Mouse (Mus musculus) layer of hippocampus, adult 18-20 months (tissue): ENCODE data around the gene Mpv17l. TPM values are rescaled to one million over a fixed set of nuclear protein-coding genes. Genes with fewer than 3 reads are reported as not detected.
"Not testable (repeated sequence)": the region's sequence is repeated elsewhere in the genome, so short reads cannot be mapped to it uniquely, and the experiment has no call there.

Experiments used
- DNase-seq, 2 experiments: peaks; one replicate each; pipeline ENCODE4 v3.0.0; 2022; ENCODE audit warnings: low spot score in 2 of 2
- long read RNA-seq: library from polyadenylated mRNA; stranded (forward); transcript quantifications from one replicate; pipeline ENCODE4 v2.0.0, GENCODE M21; 2021
- total RNA-seq, 2 experiments: library from RNA; stranded (reverse); gene quantifications; 2 replicates each; pipeline ENCODE4 v1.2.3; 2021

Gene Mpv17l
- total RNA-seq = 10 to 100 TPM; 74.1 to 75.9 TPM
- long read RNA-seq, transcript Mpv17l-204 (4 exons, 2,155 nt) = minor isoform, 12 of 77 reads
- long read RNA-seq, transcript Mpv17l-203 (4 exons, 3,089 nt) = minor isoform, 7 of 77 reads
- long read RNA-seq, transcript Mpv17l-201 (4 exons, 3,087 nt) = major isoform, 43 of 77 reads
- long read RNA-seq, transcript Mpv17l-206 (5 exons, 2,315 nt) = minor isoform, 5 of 77 reads
- long read RNA-seq, partial matches to known transcripts = 0 of 77 reads
- long read RNA-seq, other reads (novel, unspliced or antisense) = 6 of 77 reads

GRCm38 (mm10) chr16:13902888-13903483 is at the start of gene Mpv17l, which contains the start of gene Pdxdc1:
Gene Mpv17l, plus strand, starts transcription at chr16:13903161.
Gene Pdxdc1, minus strand, starts transcription at chr16:13903131.
- DNase-seq = peak; percentile 97 to 99

GRCm38 (mm10) chr16:13853886-13854285 is 49.1 kb upstream of the Mpv17l start:
- DNase-seq = no peak

- no peak for DNase-seq
Observed at GRCm38 (mm10) chr16:13866076-13866475, 36.9 kb upstream of the Mpv17l start.

GRCm38 (mm10) chr16:13866616-13867015 is 36.3 kb upstream of the Mpv17l start:
- DNase-seq = no peak

DNA sequence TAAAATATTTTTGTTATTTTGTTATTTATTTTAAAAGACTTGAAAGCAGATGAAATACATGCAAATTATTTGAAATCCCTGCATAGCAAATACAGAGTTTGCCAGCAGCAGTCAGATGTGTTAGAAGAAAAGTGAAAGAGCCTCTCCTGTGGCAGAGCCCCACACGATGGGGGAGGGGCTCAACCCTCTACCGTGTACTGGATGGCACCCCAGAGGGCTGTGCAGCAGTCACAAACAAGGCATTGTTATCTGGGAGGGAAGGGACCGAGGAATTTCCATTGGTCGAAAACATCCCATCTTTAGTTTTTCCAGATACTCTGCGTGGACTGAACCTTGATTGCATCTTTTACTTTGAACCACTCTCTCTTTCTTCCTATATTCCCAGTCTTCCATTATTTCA is 35.6 kb upstream of the Mpv17l start:
- DNase-seq = peak in 1 of 2 experiments; percentile 57

GRCm38 (mm10) chr16:13867910-13868514 is 34.9 kb upstream of the Mpv17l start:
- DNase-seq = no peak

DNA sequence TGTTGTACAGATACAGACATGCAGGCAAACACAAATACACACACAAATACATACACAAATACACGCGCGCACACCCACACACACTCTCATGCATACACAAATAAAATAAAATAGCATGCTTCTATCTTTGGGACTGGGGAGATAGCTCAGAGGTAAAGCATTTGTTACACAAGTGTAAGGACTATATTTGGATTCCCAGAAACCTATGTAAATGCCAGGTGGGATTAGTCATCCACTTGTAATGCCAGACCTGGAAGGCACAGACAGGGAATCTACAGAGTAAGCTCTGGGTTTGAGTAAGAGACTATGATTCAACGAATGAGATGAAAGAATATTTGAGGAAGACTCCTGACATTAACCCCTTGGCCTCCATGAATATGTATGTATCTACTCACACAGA is 27.5 kb upstream of the Mpv17l start:
- DNase-seq = peak in 1 of 2 experiments; percentile 11

- DNase-seq = no peak
Observed at GRCm38 (mm10) chr16:13883094-13883774, 19.7 kb upstream of the Mpv17l start.

DNA sequence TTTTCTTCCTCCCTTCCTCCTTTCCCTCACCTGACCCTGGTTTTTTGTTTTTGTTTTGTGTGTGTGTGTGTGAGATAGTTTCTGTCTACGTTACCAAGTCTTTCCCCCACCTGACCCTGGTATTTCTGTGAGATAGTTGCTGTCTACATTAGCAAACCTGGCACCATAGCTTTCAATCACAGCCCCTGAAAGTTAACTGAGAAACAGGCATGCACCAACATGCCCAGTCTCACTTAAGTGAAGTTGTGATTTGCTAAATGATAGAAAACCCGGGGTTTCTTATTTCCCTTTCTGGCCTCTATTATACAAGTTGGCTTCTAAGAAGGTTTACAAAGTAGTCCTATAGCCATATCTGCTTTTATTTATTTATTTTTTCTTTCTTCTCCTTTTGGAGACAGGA is 12.5 kb upstream of the Mpv17l start:
- DNase-seq = no peak

- DNase-seq = no peak
Observed at GRCm38 (mm10) chr16:13892850-13893249, 10.1 kb upstream of the Mpv17l start.

DNA sequence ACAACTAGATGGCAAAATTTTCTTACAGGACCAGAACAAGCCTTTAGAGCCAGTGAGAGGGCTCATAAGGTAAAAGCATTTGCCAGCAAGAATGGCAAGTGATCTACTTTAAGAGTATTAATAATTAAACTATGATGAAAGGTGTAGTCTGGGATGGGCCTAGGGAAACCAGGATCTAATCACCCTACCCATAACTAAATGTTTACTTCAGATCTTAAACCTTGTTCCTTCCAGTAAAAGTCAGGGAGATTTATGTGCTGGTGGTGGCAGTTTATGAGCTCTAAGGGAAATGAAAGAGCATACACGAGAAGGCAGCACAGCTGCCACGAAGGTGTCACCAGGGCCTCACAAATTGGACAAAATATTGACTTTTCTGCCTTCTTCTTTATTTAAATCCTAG is 8.9 kb upstream of the Mpv17l start:
- DNase-seq = no peak

GRCm38 (mm10) chr16:13895740-13896139 is 7.2 kb upstream of the Mpv17l start:
- DNase-seq = no peak

DNA sequence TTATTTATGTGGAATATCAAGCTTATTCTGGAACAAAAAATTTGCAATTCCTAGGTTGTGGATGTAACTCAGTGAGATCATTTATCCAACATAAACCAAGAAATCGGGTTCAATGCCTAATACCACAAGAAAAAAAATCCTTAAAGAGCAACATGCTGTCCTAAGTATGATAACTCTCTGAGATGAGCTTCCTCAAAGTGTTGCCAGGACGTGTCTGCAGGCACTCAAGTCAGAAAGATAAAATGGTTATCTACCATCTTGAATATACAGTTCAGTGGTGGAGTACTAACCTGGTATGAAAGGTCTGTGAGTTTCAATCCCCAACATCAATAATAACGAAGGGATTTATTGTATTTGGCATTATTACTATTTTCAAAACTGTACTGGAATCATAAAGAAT is 6.6 kb upstream of the Mpv17l start:
- no peak for DNase-seq

- DNase-seq = peak in 1 of 2 experiments; percentile 36
Observed at GRCm38 (mm10) chr16:13898981-13899380, 4.0 kb upstream of the Mpv17l start.

- DNase-seq = no peak
Observed at GRCm38 (mm10) chr16:13902397-13902831, 547 bp upstream of the Mpv17l start.

DNA sequence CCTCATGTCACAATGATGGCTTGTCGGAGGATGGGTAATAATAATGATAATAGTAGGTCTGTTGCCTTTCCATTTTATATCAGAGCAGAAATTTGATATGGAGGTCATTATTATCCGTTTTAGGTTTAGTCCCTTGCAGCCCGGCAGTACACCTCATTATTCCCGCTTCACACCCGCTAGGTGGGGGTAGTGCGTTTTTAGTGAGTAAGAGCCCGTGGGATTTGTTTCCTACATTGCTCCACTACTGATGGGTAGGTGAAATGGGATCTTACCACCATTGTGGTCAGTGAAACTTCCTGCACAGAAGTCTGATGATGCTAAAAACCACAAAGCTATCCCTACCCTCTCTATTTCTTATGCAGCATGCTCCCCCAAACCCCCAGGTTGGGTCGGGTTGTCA is 527 bp downstream of the Mpv17l start:
- DNase-seq = no peak

- DNase-seq = no peak
Observed at GRCm38 (mm10) chr16:13907297-13907696, 4.3 kb downstream of the Mpv17l start.

- no peak for DNase-seq
Observed at GRCm38 (mm10) chr16:13920093-13920492, 17.1 kb downstream of the Mpv17l start.

DNA sequence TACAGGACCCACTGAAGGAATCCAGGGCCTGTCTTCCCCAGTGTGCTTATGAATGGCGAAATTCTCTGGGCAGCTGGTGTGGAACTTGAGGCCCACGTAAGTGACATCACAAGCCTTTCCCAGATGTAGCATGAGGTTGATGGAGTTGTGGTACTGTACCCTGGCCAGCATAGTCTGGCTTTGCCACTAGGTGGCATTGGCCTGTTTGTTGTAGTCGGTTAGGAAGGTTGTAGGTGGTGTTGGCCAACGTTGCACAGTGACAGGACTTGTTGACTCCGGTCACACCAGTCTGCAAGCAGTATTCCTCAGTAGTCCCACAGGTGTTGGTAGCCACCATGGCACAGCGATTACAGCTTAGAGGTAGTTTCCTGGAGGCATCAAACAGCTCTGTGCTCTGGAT is 18.1 kb downstream of the Mpv17l start:
- no peak for DNase-seq

DNA sequence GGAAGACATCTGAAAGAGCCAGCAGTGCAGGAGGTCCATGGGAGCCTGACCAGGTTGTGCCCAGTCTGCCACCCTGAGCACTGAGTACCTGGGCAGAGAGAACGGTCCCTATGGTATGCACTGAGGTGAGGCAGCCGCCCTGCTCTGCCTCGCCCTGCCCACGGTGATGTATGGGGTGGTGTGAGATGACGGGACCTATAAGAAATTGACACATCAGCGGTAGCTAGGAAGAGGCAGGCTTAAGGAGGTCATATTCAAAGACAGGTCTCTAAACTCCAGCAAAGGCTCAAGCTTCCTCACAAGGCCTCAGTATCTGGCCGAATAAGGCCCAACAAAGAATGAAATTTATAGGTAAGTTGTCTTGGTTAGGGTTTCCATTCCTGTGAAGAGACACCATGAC is 18.8 kb downstream of the Mpv17l start:
- no peak for DNase-seq

GRCm38 (mm10) chr16:13922499-13922898 is 19.5 kb downstream of the Mpv17l start:
- DNase-seq = not testable (repeated sequence)

DNA sequence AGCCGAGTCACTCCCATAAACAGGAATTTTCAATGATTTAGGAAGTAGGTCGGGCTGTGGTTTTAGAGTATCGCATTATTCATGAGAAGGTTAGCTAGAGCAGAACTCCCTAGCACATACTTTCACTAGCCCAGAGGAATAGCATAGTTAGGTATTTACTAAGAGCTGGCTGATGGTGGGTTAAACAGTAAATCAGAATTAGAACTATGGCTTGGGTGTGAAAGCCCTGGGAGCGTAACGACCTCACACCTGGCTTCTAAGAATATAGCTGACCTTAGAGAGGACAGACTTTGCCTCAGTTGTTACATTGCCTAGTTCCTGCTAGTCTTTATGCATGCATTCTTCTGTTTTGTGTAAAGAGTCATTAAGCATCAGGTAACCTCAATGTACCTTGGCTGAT is 20.0 kb downstream of the Mpv17l start:
- DNase-seq = not testable (repeated sequence)
